ENCODE assay signal across 11 mouse cellular contexts in the genomic region with DNA sequence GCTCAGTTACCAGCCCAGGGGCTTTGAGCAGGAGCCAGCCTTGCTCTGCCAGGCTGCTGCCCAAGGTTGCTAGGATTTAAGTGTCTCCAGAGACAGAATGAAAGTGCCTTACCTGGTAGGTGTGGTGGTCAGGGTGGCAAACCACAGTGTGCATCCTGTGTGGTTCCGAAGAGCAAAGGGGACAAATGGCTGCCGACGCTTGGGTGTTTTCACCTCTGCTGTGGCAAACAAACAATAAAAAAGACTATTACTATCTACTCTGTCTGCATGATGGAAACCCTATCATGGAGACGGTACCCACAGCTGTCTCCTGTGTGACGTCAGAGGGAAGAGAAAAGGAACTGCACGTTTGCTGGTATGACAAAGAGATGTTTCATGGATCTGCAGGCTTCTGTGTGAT.
"Had no signal": no experiment of that assay in that cellular context is flagged by ENCODE, and none has a peak within 500 bp of the region (broad histone marks: within the 10 kb centered on the region; RNA-seq: fewer than 3 reads in every experiment).

No protein-coding gene starts in this region.

- H3K4me3 ChIP-seq: limb, embryonic 13.5 days; liver, embryonic 15.5 days; midbrain, embryonic 12.5 days; neural tube, embryonic 12.5 days had no signal

- H3K9ac ChIP-seq: limb, embryonic 13.5 days; liver, embryonic 15.5 days; lung, embryonic 14.5 days; midbrain, embryonic 12.5 days; neural tube, embryonic 12.5 days had no signal

- H3K4me1 ChIP-seq: liver, embryonic 15.5 days; neural tube, embryonic 12.5 days had no signal

- H3K4me2 ChIP-seq: limb, embryonic 13.5 days; liver, embryonic 15.5 days; lung, embryonic 14.5 days; midbrain, embryonic 12.5 days; neural tube, embryonic 12.5 days had no signal

- H3K27ac ChIP-seq: limb, embryonic 13.5 days; liver, embryonic 15.5 days; macrophage; midbrain, embryonic 12.5 days; neural tube, embryonic 12.5 days; stomach, postnatal 0 days had no signal

- H3K9me3 ChIP-seq: limb, embryonic 13.5 days; liver, embryonic 15.5 days; midbrain, embryonic 12.5 days; neural tube, embryonic 12.5 days had no signal

- H3K27me3 ChIP-seq: limb, embryonic 13.5 days; liver, embryonic 15.5 days; midbrain, embryonic 12.5 days; neural tube, embryonic 12.5 days had no signal

- DNase-seq: kidney, postnatal 14 days; left cerebral cortex, postnatal 4 days; lung, embryonic 14.5 days; lung, postnatal 10 days; thymus, postnatal 4 days had no signal
